Mouse (Mus musculus): ENCODE measurements around the gene Rprml. TPM values are rescaled to one million over a fixed set of nuclear protein-coding genes. Genes with fewer than 3 reads are reported as not detected.

Rprml gene
- polyA plus RNA-seq, 1 experiment = 6.9 TPM

DNA sequence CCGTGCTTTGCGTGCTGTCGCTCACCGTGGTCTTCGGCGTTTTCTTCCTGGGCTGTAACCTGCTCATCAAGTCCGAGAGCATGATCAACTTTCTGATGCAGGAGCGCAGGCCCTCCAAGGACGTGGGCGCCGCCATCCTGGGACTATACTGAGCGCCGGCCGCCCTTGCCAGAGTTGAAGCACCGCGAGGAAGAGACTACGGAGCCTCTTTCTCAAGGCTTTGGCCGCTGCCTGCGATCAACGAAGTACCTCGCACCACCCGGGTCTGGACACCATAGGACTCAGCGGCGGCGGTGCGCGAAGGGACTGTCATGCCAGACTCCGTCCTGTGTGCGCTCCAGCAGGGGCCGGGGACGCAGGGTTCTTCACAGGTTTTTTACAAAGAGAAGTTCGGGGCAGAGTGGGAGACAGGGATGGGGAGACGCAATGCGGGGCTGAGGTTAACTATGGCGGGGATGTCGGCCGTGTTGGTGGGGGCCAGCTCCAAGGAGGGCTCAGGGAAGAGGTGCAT lies 668 bp downstream of the Rprml start:
- no peak overlapping the region for H3K27ac ChIP-seq (ENCODE audit: insufficient read depth, low read length)
- no peak for DNase-seq
- WGBS = 2% methylated on average over 37 of the region's 37 CpGs

GRCm38 (mm10) chr11:103651426-103651825 lies 2.1 kb downstream of the Rprml start:
- Histone ChIP-seq H3K4me3 (replicated peaks; ENCODE audit: insufficient read depth, low read depth, low read length) (no peak overlapping the region), H3K27me3 (ENCODE audit: control insufficient read depth, insufficient read depth, low read length) (peaks cover 9% of the 10 kb centered on the region; the same call in 1 of the 2 replicates), H3K4me1 (ENCODE audit: control insufficient read depth, insufficient read depth, low read length) (peaks cover 7% of the 10 kb centered on the region), H3K27ac (ENCODE audit: insufficient read depth, low read length) (no peak overlapping the region)
- no peak for DNase-seq
- 77% methylated on average over 6 of the region's 6 CpGs for WGBS
- TF ChIP-seq POLR2A (IDR thresholded peaks at IDR 0.05; ENCODE audit: borderline replicate concordance, insufficient read depth, low read length) = no peak
- TF ChIP-seq CTCF (IDR thresholded peaks at IDR 0.05; ENCODE audit: borderline replicate concordance, insufficient read depth, low read depth, low read length) = no peak

More for the DNA sequence above, 668 bp downstream of the Rprml start:
- Histone ChIP-seq H3K4me3 (replicated peaks; ENCODE audit: insufficient read depth, low read depth, low read length) (peak overlapping the region; percentile 44), H3K4me1 (ENCODE audit: control insufficient read depth, insufficient read depth, low read length) (peaks cover 18% of the 10 kb centered on the region), H3K27me3 (ENCODE audit: control insufficient read depth, insufficient read depth, low read length) (peaks cover 9% of the 10 kb centered on the region; the same call in 1 of the 2 replicates)
- TF ChIP-seq POLR2A (IDR thresholded peaks at IDR 0.05; ENCODE audit: borderline replicate concordance, insufficient read depth, low read length) (no peak), CTCF (IDR thresholded peaks at IDR 0.05; ENCODE audit: borderline replicate concordance, insufficient read depth, low read depth, low read length) (no peak)

DNA sequence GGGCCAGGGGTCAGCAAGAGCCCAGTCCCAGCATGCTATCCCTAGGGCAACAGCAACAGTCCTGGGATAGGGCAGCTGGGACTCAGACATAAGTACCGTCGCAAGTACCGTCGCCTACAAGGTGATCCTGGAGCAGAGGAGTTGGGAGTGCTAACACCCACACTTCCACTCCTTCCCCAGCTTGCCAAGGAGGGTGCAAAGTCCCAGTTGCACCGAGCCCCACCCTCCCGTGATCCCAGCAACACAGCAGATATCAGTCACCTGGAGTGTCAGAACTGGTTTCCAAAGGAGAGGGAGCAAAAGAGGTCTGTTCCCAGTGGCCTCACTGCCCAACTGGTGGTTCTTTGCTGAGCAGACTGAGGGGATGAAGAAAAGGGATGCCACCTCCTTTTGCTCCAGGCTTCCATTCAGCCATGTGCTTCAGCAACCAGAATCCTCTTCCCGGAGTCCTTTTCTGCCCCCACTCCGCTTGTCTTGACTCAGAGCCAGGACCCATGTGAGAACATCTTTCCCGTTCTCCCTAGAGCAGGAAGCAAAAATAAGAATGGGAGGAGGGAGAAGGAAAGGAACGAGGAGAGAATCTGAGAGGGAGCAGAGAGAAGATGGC lies 4.1 kb downstream of the Rprml start:
- H3K27ac ChIP-seq (ENCODE audit: insufficient read depth, low read length) = no peak overlapping the region
- 52% methylated on average over 10 of the region's 10 CpGs for WGBS
- H3K4me1 ChIP-seq (ENCODE audit: control insufficient read depth, insufficient read depth, low read length) = peaks cover 4% of the 10 kb centered on the region
- no peak overlapping the region for H3K4me3 ChIP-seq (replicated peaks; ENCODE audit: insufficient read depth, low read depth, low read length)
- TF ChIP-seq POLR2A (IDR thresholded peaks at IDR 0.05; ENCODE audit: borderline replicate concordance, insufficient read depth, low read length) (no peak), CTCF (IDR thresholded peaks at IDR 0.05; ENCODE audit: borderline replicate concordance, insufficient read depth, low read depth, low read length) (no peak)
- peaks cover 9% of the 10 kb centered on the region; the same call in 1 of the 2 replicates for H3K27me3 ChIP-seq (ENCODE audit: control insufficient read depth, insufficient read depth, low read length)
- DNase-seq = no peak

DNA sequence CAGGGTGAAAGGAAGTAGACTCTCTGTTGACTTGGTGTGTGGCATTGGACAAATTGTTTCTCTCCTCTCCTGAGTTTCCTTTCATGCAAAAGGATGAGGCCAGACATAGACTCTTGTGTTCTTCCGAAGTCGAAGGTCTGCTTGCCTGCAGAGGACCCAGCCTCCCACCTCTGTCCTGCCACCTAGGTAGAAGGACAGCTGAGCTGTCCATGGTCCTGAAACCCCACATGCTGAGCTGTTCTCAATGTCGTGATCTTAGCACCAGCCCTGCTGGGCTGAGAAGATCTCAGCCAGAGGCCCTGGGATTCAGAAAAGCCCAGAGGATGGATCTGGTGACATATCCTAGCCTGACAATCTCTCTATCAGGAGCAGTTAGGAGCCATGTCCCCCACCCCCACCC lies 7.2 kb downstream of the Rprml start:
- WGBS = 27% methylated on average over 3 of the region's 3 CpGs
- DNase-seq = no peak
- Histone ChIP-seq H3K4me1 (ENCODE audit: control insufficient read depth, insufficient read depth, low read length) (no peaks in the 10 kb centered on the region), H3K27me3 (ENCODE audit: control insufficient read depth, insufficient read depth, low read length) (no peaks in the 10 kb centered on the region), H3K27ac (ENCODE audit: insufficient read depth, low read length) (no peak overlapping the region), H3K4me3 (replicated peaks; ENCODE audit: insufficient read depth, low read depth, low read length) (no peak overlapping the region)
- no peak for TF ChIP-seq CTCF (IDR thresholded peaks at IDR 0.05; ENCODE audit: borderline replicate concordance, insufficient read depth, low read depth, low read length)
- no peak for TF ChIP-seq POLR2A (IDR thresholded peaks at IDR 0.05; ENCODE audit: borderline replicate concordance, insufficient read depth, low read length)

- WGBS = 27% methylated on average over 7 of the region's 7 CpGs
- no peaks in the 10 kb centered on the region for H3K27me3 ChIP-seq (ENCODE audit: control insufficient read depth, insufficient read depth, low read length)
- peaks cover 4% of the 10 kb centered on the region for H3K4me1 ChIP-seq (ENCODE audit: control insufficient read depth, insufficient read depth, low read length)
- H3K4me3 ChIP-seq (replicated peaks; ENCODE audit: insufficient read depth, low read depth, low read length) = no peak overlapping the region
- no peak for DNase-seq
- TF ChIP-seq POLR2A (IDR thresholded peaks at IDR 0.05; ENCODE audit: borderline replicate concordance, insufficient read depth, low read length) (no peak), CTCF (IDR thresholded peaks at IDR 0.05; ENCODE audit: borderline replicate concordance, insufficient read depth, low read depth, low read length) (no peak)
- no peak overlapping the region for H3K27ac ChIP-seq (ENCODE audit: insufficient read depth, low read length)
Observed at GRCm38 (mm10) chr11:103658189-103658588, 8.8 kb downstream of the Rprml start.

DNA sequence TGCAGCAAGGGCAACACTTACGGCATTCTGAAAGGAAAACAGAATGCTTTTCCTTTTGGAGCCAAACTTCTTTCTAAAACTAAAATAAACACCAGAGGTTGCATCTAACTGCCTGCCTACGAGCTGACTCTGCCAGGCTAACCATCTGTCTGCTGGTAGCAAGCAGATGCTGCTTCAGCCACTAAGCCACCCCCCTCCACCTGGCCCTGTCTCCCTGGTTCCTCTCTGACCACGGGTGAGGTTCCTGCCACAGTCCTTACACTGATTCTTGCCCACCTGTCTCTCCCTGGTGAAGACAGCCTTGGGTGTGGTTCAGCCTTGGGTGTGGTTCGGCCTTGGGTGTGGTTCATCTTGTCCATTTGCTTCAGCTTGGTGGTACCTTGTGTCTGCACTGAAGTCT lies 12.5 kb downstream of the Rprml start:
- 46% methylated on average over 4 of the region's 4 CpGs for WGBS
- Histone ChIP-seq H3K27me3 (ENCODE audit: control insufficient read depth, insufficient read depth, low read length) (peaks cover under 1% of the 10 kb centered on the region; the same call in 1 of the 2 replicates), H3K4me3 (replicated peaks; ENCODE audit: insufficient read depth, low read depth, low read length) (no peak overlapping the region), H3K4me1 (ENCODE audit: control insufficient read depth, insufficient read depth, low read length) (peaks cover 16% of the 10 kb centered on the region), H3K27ac (ENCODE audit: insufficient read depth, low read length) (no peak overlapping the region)
- peak in 1 of 2 experiments; percentile 22 for DNase-seq
- TF ChIP-seq CTCF (IDR thresholded peaks at IDR 0.05; ENCODE audit: borderline replicate concordance, insufficient read depth, low read depth, low read length) (no peak), POLR2A (IDR thresholded peaks at IDR 0.05; ENCODE audit: borderline replicate concordance, insufficient read depth, low read length) (no peak)

GRCm38 (mm10) chr11:103662546-103662945 lies 13.2 kb downstream of the Rprml start:
- H3K4me3 ChIP-seq (replicated peaks; ENCODE audit: insufficient read depth, low read depth, low read length) = no peak overlapping the region
- TF ChIP-seq CTCF (IDR thresholded peaks at IDR 0.05; ENCODE audit: borderline replicate concordance, insufficient read depth, low read depth, low read length) (no peak), POLR2A (IDR thresholded peaks at IDR 0.05; ENCODE audit: borderline replicate concordance, insufficient read depth, low read length) (no peak)
- peaks cover 2% of the 10 kb centered on the region; the same call in 1 of the 2 replicates for H3K27me3 ChIP-seq (ENCODE audit: control insufficient read depth, insufficient read depth, low read length)
- no peak for DNase-seq
- H3K27ac ChIP-seq (ENCODE audit: insufficient read depth, low read length) = no peak overlapping the region
- peaks cover 17% of the 10 kb centered on the region for H3K4me1 ChIP-seq (ENCODE audit: control insufficient read depth, insufficient read depth, low read length)
- WGBS = 58% methylated on average over 5 of the region's 5 CpGs

- TF ChIP-seq POLR2A (IDR thresholded peaks at IDR 0.05; ENCODE audit: borderline replicate concordance, insufficient read depth, low read length) = no peak
- no peak for TF ChIP-seq CTCF (IDR thresholded peaks at IDR 0.05; ENCODE audit: borderline replicate concordance, insufficient read depth, low read depth, low read length)
- Histone ChIP-seq H3K27me3 (ENCODE audit: control insufficient read depth, insufficient read depth, low read length) (peaks cover 2% of the 10 kb centered on the region; the same call in 1 of the 2 replicates), H3K4me3 (replicated peaks; ENCODE audit: insufficient read depth, low read depth, low read length) (no peak overlapping the region), H3K4me1 (ENCODE audit: control insufficient read depth, insufficient read depth, low read length) (peaks cover 17% of the 10 kb centered on the region), H3K27ac (ENCODE audit: insufficient read depth, low read length) (no peak overlapping the region)
- WGBS = 92% methylated on average over 8 of the region's 8 CpGs
- no peak for DNase-seq
Observed at GRCm38 (mm10) chr11:103663119-103663518, 13.7 kb downstream of the Rprml start.

Data from cerebellum, adult 2 months (tissue).